Mouse (Mus musculus): ENCODE results near the gene Abtb2.

DNA sequence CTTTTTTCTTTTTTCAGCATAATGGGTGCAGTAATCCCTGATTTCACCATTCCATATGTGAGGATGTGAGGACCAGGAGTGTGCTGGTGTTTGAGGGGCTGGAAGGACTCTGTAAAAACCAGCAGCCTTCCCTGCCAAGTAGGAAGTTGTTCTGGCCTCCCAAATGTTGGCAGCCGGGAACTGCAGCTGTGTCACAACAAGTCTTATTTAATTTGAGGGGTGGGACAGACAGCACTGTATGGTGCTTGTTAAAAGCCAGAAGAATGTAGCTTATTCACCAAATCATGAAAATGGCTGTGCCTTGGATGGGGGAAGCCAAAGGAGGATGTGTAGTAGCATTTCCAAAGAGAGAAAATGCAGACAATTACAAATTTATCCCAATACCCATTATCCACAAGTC, 78.3 kb downstream of the Abtb2 start:
- no peak for TF ChIP-seq CTCF (IDR thresholded peaks at IDR 0.05; ENCODE audit: control insufficient read depth, insufficient read depth, insufficient read length)
- TF ChIP-seq MYOD1 (IDR thresholded peaks at IDR 0.05; ENCODE audit: control insufficient read depth, insufficient read length, low read depth), result no peak
- no peak for TF ChIP-seq USF1 (IDR thresholded peaks at IDR 0.05; ENCODE audit: low read depth)
- no peak for TF ChIP-seq MAX (IDR thresholded peaks at IDR 0.05)

Data from C2C12 (cell line).